Mouse (Mus musculus) monocyte, adult 2 months (primary cell): ENCODE measurements around the gene Ccdc171.

Source experiments
- DNase-seq, 2 experiments: peaks; one replicate each; pipeline ENCODE4 v3.0.0; 2022; ENCODE audit warnings: low spot score in 2 of 2, low read depth in 1 of 2

Ccdc171 gene

GRCm38 (mm10) chr4:83785115-83785514, 259.8 kb downstream of the Ccdc171 start:
- DNase-seq = no peak

- DNase-seq = no peak
These were observed 266.5 kb downstream of the Ccdc171 start for GRCm38 (mm10) chr4:83791811-83792210.

- no peak for DNase-seq
These were observed 269.1 kb downstream of the Ccdc171 start for GRCm38 (mm10) chr4:83794315-83794922.

GRCm38 (mm10) chr4:83794930-83795459, 269.6 kb downstream of the Ccdc171 start:
- no peak for DNase-seq

- DNase-seq = no peak
These were observed 272.6 kb downstream of the Ccdc171 start for GRCm38 (mm10) chr4:83797976-83798375.

- no peak for DNase-seq
These were observed 273.5 kb downstream of the Ccdc171 start for GRCm38 (mm10) chr4:83798674-83799430.

GRCm38 (mm10) chr4:83800402-83800801, 275.1 kb downstream of the Ccdc171 start:
- no peak for DNase-seq

- no peak for DNase-seq
These were observed 291.6 kb downstream of the Ccdc171 start for GRCm38 (mm10) chr4:83816925-83817324.

GRCm38 (mm10) chr4:83829718-83830459, 304.5 kb downstream of the Ccdc171 start:
- no peak for DNase-seq

- no peak for DNase-seq
These were observed 305.8 kb downstream of the Ccdc171 start for GRCm38 (mm10) chr4:83830891-83831880.

- DNase-seq = no peak
These were observed 313.7 kb downstream of the Ccdc171 start for GRCm38 (mm10) chr4:83839077-83839476.

GRCm38 (mm10) chr4:83846304-83846703, 321.0 kb downstream of the Ccdc171 start:
- no peak for DNase-seq

- no peak for DNase-seq
These were observed 328.5 kb downstream of the Ccdc171 start for GRCm38 (mm10) chr4:83853885-83854284.

- no peak for DNase-seq
These were observed 336.4 kb downstream of the Ccdc171 start for GRCm38 (mm10) chr4:83861706-83862105.

GRCm38 (mm10) chr4:83862295-83862694, 336.9 kb downstream of the Ccdc171 start:
- no peak for DNase-seq

- no peak for DNase-seq
These were observed 351.3 kb downstream of the Ccdc171 start for GRCm38 (mm10) chr4:83876600-83876999.

GRCm38 (mm10) chr4:83878236-83878635, 352.9 kb downstream of the Ccdc171 start:
- DNase-seq = no peak

- DNase-seq = no peak
These were observed 363.2 kb downstream of the Ccdc171 start for GRCm38 (mm10) chr4:83888459-83889054.

GRCm38 (mm10) chr4:83902081-83902645, 376.8 kb downstream of the Ccdc171 start:
- no peak for DNase-seq
